21 mouse cellular contexts compared by ENCODE assay signal in the genomic region with DNA sequence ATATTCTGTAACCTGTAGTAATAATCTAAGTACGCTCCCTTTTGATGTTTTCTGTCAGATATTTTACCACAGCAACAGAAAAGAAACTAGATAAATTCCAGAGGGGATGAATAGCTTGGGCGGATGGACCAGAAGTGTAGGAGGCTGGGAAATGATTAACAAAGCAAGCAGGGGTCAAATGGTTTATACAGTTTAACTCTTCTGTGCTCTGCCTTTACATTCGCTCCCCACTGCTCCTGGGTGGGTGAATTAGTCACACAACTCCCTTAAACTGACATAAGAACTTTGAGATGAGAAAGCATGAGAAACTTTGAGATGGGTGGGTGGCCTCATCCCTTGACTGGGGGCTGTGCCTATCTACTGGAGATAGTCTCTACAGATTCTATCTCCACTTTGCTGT.
"Had no signal": no experiment of that assay in that cellular context is flagged by ENCODE, and none has a peak within 500 bp of the region (broad histone marks: within the 10 kb centered on the region; RNA-seq: fewer than 3 reads in every experiment).

No protein-coding gene starts in this region.

- H3K36me3 ChIP-seq: limb, embryonic 10.5 days; limb, embryonic 13.5 days; liver, embryonic 12.5 days; liver, embryonic 15.5 days; lung, embryonic 15.5 days; midbrain, embryonic 10.5 days; midbrain, embryonic 13.5 days; neural tube, embryonic 13.5 days had no signal

- H3K9me3 ChIP-seq: limb, embryonic 10.5 days; limb, embryonic 13.5 days; liver, embryonic 12.5 days; liver, embryonic 15.5 days; lung, embryonic 15.5 days; megakaryocyte, embryonic 14.5 days; midbrain, embryonic 10.5 days; midbrain, embryonic 13.5 days; neural tube, embryonic 13.5 days had no signal

- H3K27ac ChIP-seq: layer of hippocampus, adult 2 months; limb, embryonic 10.5 days; limb, embryonic 13.5 days; liver, embryonic 12.5 days; liver, embryonic 15.5 days; lung, embryonic 15.5 days; midbrain, embryonic 10.5 days; midbrain, embryonic 13.5 days; neural tube, embryonic 13.5 days had no signal

- DNase-seq: kidney, adult 11 months; kidney, postnatal 14 days; layer of hippocampus, adult 9-11 months; liver; lung, adult 18-20 months; lung, postnatal 10 days; lung, postnatal 36 days; thymus, adult 18-20 months; thymus, postnatal 36 days had no signal

- ATAC-seq: liver, embryonic 12.5 days; midbrain, embryonic 13.5 days; midbrain, embryonic 16.5 days had no signal

- H3K4me2 ChIP-seq: limb, embryonic 13.5 days; liver, embryonic 12.5 days; liver, embryonic 15.5 days; lung, embryonic 15.5 days; midbrain, embryonic 13.5 days; neural tube, embryonic 13.5 days had no signal

- H3K27me3 ChIP-seq: limb, embryonic 13.5 days; liver, embryonic 12.5 days; liver, embryonic 15.5 days; lung, embryonic 15.5 days; megakaryocyte, embryonic 14.5 days; midbrain, embryonic 13.5 days; neural tube, embryonic 13.5 days had no signal

- H3K9ac ChIP-seq: limb, embryonic 13.5 days; liver, embryonic 12.5 days; liver, embryonic 15.5 days; lung, embryonic 15.5 days; midbrain, embryonic 13.5 days; neural tube, embryonic 13.5 days had no signal

- H3K4me3 ChIP-seq: layer of hippocampus, adult 2 months; limb, embryonic 10.5 days; limb, embryonic 13.5 days; liver, embryonic 12.5 days; liver, embryonic 15.5 days; lung, embryonic 15.5 days; midbrain, embryonic 10.5 days; midbrain, embryonic 13.5 days; myocyte; neural tube, embryonic 13.5 days had no signal

- H3K4me1 ChIP-seq: limb, embryonic 13.5 days; midbrain, embryonic 10.5 days; midbrain, embryonic 13.5 days; neural tube, embryonic 13.5 days had no signal
